Mouse (Mus musculus) lung, embryonic 14.5 days (tissue): ENCODE data around the gene Aggf1. TPM values are rescaled to one million over a fixed set of nuclear protein-coding genes. Genes with fewer than 3 reads are reported as not detected.

ENCODE experiments used
- ATAC-seq: fragments of 200-750 bp; cut with Nextera tagmentation; 2 replicates; pipeline ENCODE4 v1.8.0; 2017; ENCODE audit warnings: mild to moderate bottlenecking, moderate TSS enrichment, moderate library complexity; ENCODE audit not compliant: insufficient read depth
- DNase-seq: peaks from one replicate; pipeline ENCODE4 v3.0.0-alpha.2; 2015
- H3K27ac ChIP-seq: fragments of 300-500 bp; sonication (generic); 2 replicates; pipeline ENCODE4 v1.5.1; 2014; ENCODE audit warnings: low read depth, mild to moderate bottlenecking, moderate library complexity
- H3K27me3 ChIP-seq: fragments of 300-500 bp; sonication (generic); 2 replicates; pipeline ENCODE4 v1.6.1; 2014; ENCODE audit warnings: low read length, control low read depth; ENCODE audit not compliant: insufficient read depth
- H3K36me3 ChIP-seq: fragments of 300-500 bp; sonication (generic); 2 replicates; pipeline ENCODE4 v1.6.1; 2014; ENCODE audit warnings: control low read depth; ENCODE audit not compliant: insufficient read depth
- H3K4me1 ChIP-seq: fragments of 300-500 bp; sonication (generic); 2 replicates; pipeline ENCODE4 v1.6.1; 2014; ENCODE audit warnings: antibody characterized with exemption, control low read depth; ENCODE audit not compliant: insufficient read depth
- H3K4me2 ChIP-seq: fragments of 300-500 bp; sonication (generic); 2 replicates; pipeline ENCODE4 v1.6.1; 2014; ENCODE audit warnings: mild to moderate bottlenecking
- H3K4me3 ChIP-seq: fragments of 300-500 bp; sonication (generic); 2 replicates; pipeline ENCODE4 v1.5.1; 2014; ENCODE audit warnings: low read depth, low read length
- H3K9ac ChIP-seq: fragments of 300-500 bp; sonication (generic); 2 replicates; pipeline ENCODE4 v1.6.1; 2014
- H3K9me3 ChIP-seq: fragments of 300-500 bp; sonication (generic); 2 replicates; pipeline ENCODE4 v1.6.1; 2016; ENCODE audit warnings: low read depth, low read length, control low read depth
- CTCF ChIP-seq: IDR thresholded peaks from 2 replicates; pipeline ENCODE4 v1.5.1; 2016; ENCODE audit warnings: antibody characterized with exemption, low read depth
- WGBS: fragments of 180-500 bp; shearing (Covaris S2); extraction: QIAGEN DNeasy Blood & Tissue Kit; methylation state at CpG from one replicate; pipeline ENCODE4 v1.1.7; 2014; 5-methylcytosine and 5-hydroxymethylcytosine counted together
- polyA plus RNA-seq: library from polyadenylated mRNA; unstranded; fragments of >200 nt; fragmentation: Nextera tagmentation; extraction: Ambion mirVana; gene quantifications from 2 replicates; pipeline ENCODE4 v1.2.1, GENCODE M21; 2014

Aggf1 gene
- polyA plus RNA-seq, result 32.2 and 35.7 TPM in 2 replicates

DNA sequence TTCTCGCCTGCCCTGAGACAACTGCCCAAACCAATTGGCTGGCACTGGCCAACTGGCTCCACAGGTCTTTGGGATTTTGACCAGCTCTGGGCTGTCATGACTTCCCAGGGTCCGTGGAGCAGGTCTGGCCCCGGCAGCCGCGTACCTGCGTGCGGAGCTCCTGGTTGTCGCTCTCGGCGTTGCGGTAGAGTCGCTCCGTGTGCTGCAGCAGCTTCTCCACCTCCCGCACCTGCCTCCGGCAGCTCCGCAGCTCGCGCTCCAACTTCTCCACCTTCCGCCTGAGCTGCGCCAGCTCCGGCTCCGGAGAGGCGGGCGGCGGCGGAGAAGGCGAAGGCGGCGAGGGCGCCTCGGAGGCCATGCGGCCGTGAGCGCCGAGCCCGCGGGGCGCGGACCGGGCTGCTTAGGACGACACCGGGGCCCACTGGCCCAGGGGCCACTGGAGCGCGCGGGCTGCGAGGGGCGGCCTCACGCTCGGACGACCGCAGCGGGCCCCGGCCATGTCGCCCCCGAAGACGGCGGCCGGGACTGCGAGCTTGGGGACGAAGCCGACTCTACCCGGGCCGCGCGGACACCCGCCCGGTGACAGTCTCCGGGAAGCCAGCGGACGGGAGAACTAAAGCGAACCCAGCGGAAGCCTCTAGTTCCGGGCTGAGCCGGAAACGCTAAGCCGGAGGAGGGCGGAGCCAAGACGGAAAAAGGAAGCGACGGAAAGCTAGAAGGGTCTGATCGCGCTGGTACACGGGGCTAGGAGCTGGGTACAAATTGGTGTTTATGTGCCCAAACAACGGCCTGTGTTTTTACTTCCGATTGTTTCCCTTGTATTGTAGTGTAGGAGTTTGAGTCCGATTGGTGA is at the start of gene Aggf1:
Gene Aggf1 (minus strand): TSS at position 652 of the 853 bp plus-strand sequence.
- Histone ChIP-seq H3K27me3 (no peaks in the 10 kb centered on the region), H3K9me3 (no peaks in the 10 kb centered on the region), H3K36me3 (peaks cover 12% of the 10 kb centered on the region), H3K4me1 (peaks cover 5% of the 10 kb centered on the region; the same call in 1 of the 2 replicates), H3K9ac (peak within 1 kb of the TSS; percentile 91), H3K4me3 (peak within 1 kb of the TSS; percentile 96), H3K27ac (peak within 1 kb of the TSS; percentile 75), H3K4me2 (peak within 1 kb of the TSS; percentile 83)
- TF ChIP-seq CTCF, result no peak
- ATAC-seq (peak; percentile 98), DNase-seq (peak; percentile 97)
- under 1% methylated on average over 86 of the region's 86 CpGs for WGBS

- ATAC-seq, result no peak
Observed at GRCm38 (mm10) chr13:95424932-95425331, 49.8 kb upstream of the Aggf1 start.

GRCm38 (mm10) chr13:95419204-95419749 is 44.1 kb upstream of the Aggf1 start:
- Histone ChIP-seq H3K27me3 (no peaks in the 10 kb centered on the region), H3K4me3 (no peak overlapping the region), H3K9ac (no peak overlapping the region), H3K9me3 (no peaks in the 10 kb centered on the region), H3K4me1 (no peaks in the 10 kb centered on the region), H3K4me2 (no peak overlapping the region), H3K27ac (no peak overlapping the region), H3K36me3 (no peaks in the 10 kb centered on the region)
- ATAC-seq (no peak), DNase-seq (no peak)
- TF ChIP-seq CTCF, result no peak
- 11% methylated on average over 8 of the region's 8 CpGs for WGBS

More at GRCm38 (mm10) chr13:95424932-95425331, 49.8 kb upstream of the Aggf1 start:
- TF ChIP-seq CTCF, result no peak
- Histone ChIP-seq H3K36me3 (no peaks in the 10 kb centered on the region), H3K4me2 (no peak overlapping the region), H3K27me3 (no peaks in the 10 kb centered on the region), H3K4me1 (no peaks in the 10 kb centered on the region), H3K9ac (no peak overlapping the region), H3K27ac (no peak overlapping the region), H3K9me3 (no peaks in the 10 kb centered on the region), H3K4me3 (no peak overlapping the region)
- DNase-seq, result no peak
- WGBS, result 46% methylated on average over 7 of the region's 7 CpGs

GRCm38 (mm10) chr13:95418575-95419203 is 43.5 kb upstream of the Aggf1 start:
- Histone ChIP-seq H3K36me3 (no peaks in the 10 kb centered on the region), H3K9ac (no peak overlapping the region), H3K4me2 (no peak overlapping the region), H3K4me3 (no peak overlapping the region), H3K27ac (no peak overlapping the region), H3K27me3 (no peaks in the 10 kb centered on the region), H3K4me1 (no peaks in the 10 kb centered on the region), H3K9me3 (no peaks in the 10 kb centered on the region)
- ATAC-seq, result no peak
- TF ChIP-seq CTCF, result no peak
- WGBS, result 29% methylated on average over 6 of the region's 6 CpGs
- no peak for DNase-seq

GRCm38 (mm10) chr13:95412257-95412656 is 37.1 kb upstream of the Aggf1 start:
- H3K27ac ChIP-seq, result no peak overlapping the region
- H3K4me1 ChIP-seq, result no peaks in the 10 kb centered on the region
- H3K9me3 ChIP-seq, result no peaks in the 10 kb centered on the region
- no peak overlapping the region for H3K9ac ChIP-seq
- H3K4me2 ChIP-seq, result no peak overlapping the region
- H3K36me3 ChIP-seq, result no peaks in the 10 kb centered on the region
- ATAC-seq (no peak), DNase-seq (no peak)
- TF ChIP-seq CTCF, result no peak
- 4% methylated on average over 2 of the region's 2 CpGs for WGBS
- H3K4me3 ChIP-seq, result no peak overlapping the region
- H3K27me3 ChIP-seq, result no peaks in the 10 kb centered on the region

DNA sequence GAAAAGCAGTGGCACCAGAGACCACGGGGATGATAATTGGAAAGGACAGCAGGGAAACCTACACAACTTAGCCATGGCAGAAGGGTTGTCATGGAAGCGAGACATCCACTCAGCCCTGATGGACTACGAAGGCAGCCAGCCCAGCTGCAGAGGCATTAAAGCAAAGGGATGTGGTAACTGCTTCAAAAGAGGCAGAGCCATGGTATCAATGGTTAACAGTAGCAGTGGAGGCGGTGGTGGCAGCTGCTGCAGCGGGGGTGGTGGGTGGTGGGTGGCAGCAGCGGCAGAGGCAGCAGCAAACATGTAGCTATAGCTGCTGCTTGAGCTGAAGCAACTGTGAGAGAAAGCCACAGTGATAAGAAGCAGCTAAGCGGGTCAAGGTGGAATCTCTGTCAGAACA is 18.1 kb upstream of the Aggf1 start:
- no peaks in the 10 kb centered on the region for H3K36me3 ChIP-seq
- H3K9ac ChIP-seq, result no peak overlapping the region
- no peak overlapping the region for H3K4me2 ChIP-seq
- 76% methylated on average over 7 of the region's 7 CpGs for WGBS
- H3K27me3 ChIP-seq, result no peaks in the 10 kb centered on the region
- ATAC-seq (no peak), DNase-seq (no peak)
- no peak overlapping the region for H3K27ac ChIP-seq
- TF ChIP-seq CTCF, result no peak
- H3K4me1 ChIP-seq, result no peaks in the 10 kb centered on the region
- no peaks in the 10 kb centered on the region; the same call in 1 of the 2 replicates for H3K9me3 ChIP-seq
- no peak overlapping the region for H3K4me3 ChIP-seq
